Mouse (Mus musculus): ENCODE data around the gene Chd2.
A peak's percentile ranks its signal among the peaks of the same experiment; 100 is the strongest.

Chd2 gene

GRCm38 (mm10) chr7:73561492-73562055, 19.9 kb upstream of the Chd2 start:
- no peak for DNase-seq

- no peak for DNase-seq
These were observed 19.2 kb upstream of the Chd2 start for GRCm38 (mm10) chr7:73560811-73561210.

GRCm38 (mm10) chr7:73559853-73560190, 18.2 kb upstream of the Chd2 start:
- DNase-seq, result no peak

GRCm38 (mm10) chr7:73559170-73559852, 17.7 kb upstream of the Chd2 start:
- DNase-seq, result peak in 1 of 2 experiments; percentile 43

- peak; percentile 100 for DNase-seq
These were observed 16.9 kb upstream of the Chd2 start for GRCm38 (mm10) chr7:73558293-73559169.

GRCm38 (mm10) chr7:73557671-73558265, 16.1 kb upstream of the Chd2 start:
- peak in 1 of 2 experiments; percentile 70 for DNase-seq

- no peak for DNase-seq
These were observed 15.3 kb upstream of the Chd2 start for GRCm38 (mm10) chr7:73556688-73557667.

GRCm38 (mm10) chr7:73555918-73556580, 14.4 kb upstream of the Chd2 start:
- no peak for DNase-seq

- DNase-seq, result no peak
These were observed 13.2 kb upstream of the Chd2 start for GRCm38 (mm10) chr7:73554849-73555248.

- DNase-seq, result no peak
These were observed 11.5 kb upstream of the Chd2 start for GRCm38 (mm10) chr7:73553160-73553559.

GRCm38 (mm10) chr7:73552054-73552750, 10.6 kb upstream of the Chd2 start:
- no peak for DNase-seq

GRCm38 (mm10) chr7:73551370-73551769, 9.7 kb upstream of the Chd2 start:
- no peak for DNase-seq

- DNase-seq, result no peak
These were observed 6.4 kb upstream of the Chd2 start for GRCm38 (mm10) chr7:73548051-73548450.

- DNase-seq, result no peak
These were observed 5.2 kb upstream of the Chd2 start for GRCm38 (mm10) chr7:73546561-73547510.

GRCm38 (mm10) chr7:73545004-73545403, 3.4 kb upstream of the Chd2 start:
- DNase-seq, result no peak

- DNase-seq, result no peak
These were observed 662 bp upstream of the Chd2 start for GRCm38 (mm10) chr7:73542131-73542853.

- DNase-seq, result no peak
These were observed 595 bp downstream of the Chd2 start for GRCm38 (mm10) chr7:73541079-73541390.

- DNase-seq, result no peak
These were observed 1.2 kb downstream of the Chd2 start for GRCm38 (mm10) chr7:73540202-73541078.

Measured in kidney, postnatal 36 days (tissue).